Comparison of ENCODE assay signal across 18 mouse cellular contexts in genomic region chr16:21537312-21537711, GRCm38 (mm10).
DNase-seq lines count a peak whose midpoint lies in the region; ATAC-seq and TF ChIP-seq lines count a peak whose summit lies in the region.
"Had no signal": no experiment of that assay in that cellular context is flagged by ENCODE, and none has a peak within 500 bp of the region (broad histone marks: within the 10 kb centered on the region; RNA-seq: fewer than 3 reads in every experiment).

No protein-coding gene starts in this region.

- no peak for TF ChIP-seq RAD21 in MEL (IDR thresholded peaks at IDR 0.05; ENCODE audit: low read depth, low read length)

- intact Hi-C loops in heart, adult 2 months (cut with DNase I): loop anchor here (1.0 to 5.0 kb wide), 2 partner anchors 49 to 190 kb away; no protein-coding TSS in a partner anchor

- H3K36me3 ChIP-seq in heart, adult 2 months (ENCODE audit: control insufficient read depth, insufficient read depth, low read length): no peaks in the 10 kb centered on the region; the same call in 1 of the 2 replicates
- 0 out of 2 replicates have a peak, but pooled peaks cover 3% of the 10 kb centered on the region for H3K36me3 ChIP-seq in liver, postnatal 0 days (replicated peaks; ENCODE audit: insufficient read depth, low read length)
- no peaks in the 10 kb centered on the region for H3K36me3 ChIP-seq in liver, embryonic 12.5 days
- no peaks in the 10 kb centered on the region; a peak in 2 of 4 replicates for H3K36me3 ChIP-seq in MEL (ENCODE audit: control insufficient read depth in 1 of 2, insufficient read depth in 2 of 2, low read length in 2 of 2)
- H3K36me3 ChIP-seq: embryonic facial prominence, embryonic 12.5 days had no signal

- no peak overlapping the region for H3K4me2 ChIP-seq in liver, postnatal 0 days (ENCODE audit: low read depth, low read length)
- H3K4me2 ChIP-seq in liver, embryonic 12.5 days: no peak overlapping the region
- H3K4me2 ChIP-seq: embryonic facial prominence, embryonic 12.5 days; forebrain, embryonic 12.5 days; heart, embryonic 13.5 days; hindbrain, embryonic 15.5 days; limb, embryonic 13.5 days; midbrain, embryonic 15.5 days; neural tube, embryonic 13.5 days had no signal

- H3K4me1 ChIP-seq in heart, adult 2 months (ENCODE audit: control insufficient read depth, insufficient read depth, low read length): no peaks in the 10 kb centered on the region
- H3K4me1 ChIP-seq in liver, postnatal 0 days (ENCODE audit: insufficient read depth): peaks cover 7% of the 10 kb centered on the region; the same call in 1 of the 2 replicates
- H3K4me1 ChIP-seq in liver, embryonic 12.5 days: peaks cover 20% of the 10 kb centered on the region
- no peaks in the 10 kb centered on the region for H3K4me1 ChIP-seq in MEL (ENCODE audit: control insufficient read depth in 1 of 2, insufficient read depth in 2 of 2, low read length in 2 of 2)
- H3K4me1 ChIP-seq: embryonic facial prominence, embryonic 12.5 days; forebrain, embryonic 12.5 days; hindbrain, embryonic 15.5 days; midbrain, embryonic 15.5 days; neural tube, embryonic 13.5 days had no signal

- H3K27ac ChIP-seq in heart, adult 2 months: no peak overlapping the region
- H3K27ac ChIP-seq in liver, postnatal 0 days (ENCODE audit: low read depth): no peak overlapping the region
- H3K27ac ChIP-seq in liver, embryonic 12.5 days: no peak overlapping the region
- H3K27ac ChIP-seq in MEL (ENCODE audit: control insufficient read depth, low read depth, low read length): no peak overlapping the region
- H3K27ac ChIP-seq: embryonic facial prominence, embryonic 12.5 days; forebrain, embryonic 12.5 days; hindbrain, embryonic 15.5 days; midbrain, embryonic 15.5 days; neural tube, embryonic 13.5 days had no signal

- H3K79me2 ChIP-seq in heart, adult 2 months (replicated peaks; ENCODE audit: control insufficient read depth, insufficient read depth, low read length): no peaks in the 10 kb centered on the region
- no peaks in the 10 kb centered on the region for H3K79me2 ChIP-seq in MEL (ENCODE audit: control insufficient read depth, insufficient read depth, low read length, poor library complexity)

- H3K9ac ChIP-seq in heart, adult 2 months (ENCODE audit: low read depth, low read length): no peak overlapping the region
- H3K9ac ChIP-seq in liver, postnatal 0 days (replicated peaks): no peak overlapping the region
- no peak overlapping the region for H3K9ac ChIP-seq in liver, embryonic 12.5 days
- no peak overlapping the region for H3K9ac ChIP-seq in MEL (ENCODE audit: control insufficient read depth, low read depth, low read length, poor library complexity, severe bottlenecking)
- H3K9ac ChIP-seq: embryonic facial prominence, embryonic 12.5 days; forebrain, embryonic 12.5 days; heart, embryonic 13.5 days; hindbrain, embryonic 15.5 days; limb, embryonic 13.5 days; midbrain, embryonic 15.5 days; neural tube, embryonic 13.5 days had no signal

- H3K9me3 ChIP-seq in liver, postnatal 0 days (ENCODE audit: low read length): no peaks in the 10 kb centered on the region
- H3K9me3 ChIP-seq in liver, embryonic 12.5 days (replicated peaks): no peaks in the 10 kb centered on the region
- H3K9me3 ChIP-seq in MEL (replicated peaks; ENCODE audit: insufficient read depth, low read length): no peaks in the 10 kb centered on the region
- H3K9me3 ChIP-seq: embryonic facial prominence, embryonic 12.5 days; forebrain, embryonic 12.5 days; heart, embryonic 13.5 days; hindbrain, embryonic 15.5 days; limb, embryonic 13.5 days; midbrain, embryonic 15.5 days; neural tube, embryonic 13.5 days had no signal

- H3K4me3 ChIP-seq in heart, adult 2 months: no peak overlapping the region
- H3K4me3 ChIP-seq in liver, postnatal 0 days (ENCODE audit: low read depth, low read length): no peak overlapping the region
- H3K4me3 ChIP-seq in liver, embryonic 12.5 days: no peak overlapping the region
- no peak overlapping the region for H3K4me3 ChIP-seq in MEL (ENCODE audit: control insufficient read depth in 1 of 2, insufficient read depth in 1 of 2, low read depth in 2 of 2, low read length in 2 of 2)
- H3K4me3 ChIP-seq: embryonic facial prominence, embryonic 12.5 days; forebrain, embryonic 12.5 days; heart, embryonic 13.5 days; hindbrain, embryonic 15.5 days; limb, embryonic 13.5 days; midbrain, embryonic 15.5 days; neural tube, embryonic 13.5 days had no signal

- TF ChIP-seq POLR2A in heart, adult 2 months (IDR thresholded peaks at IDR 0.05; ENCODE audit: insufficient read depth, low read depth, low read length): no peak
- no peak for TF ChIP-seq POLR2A in MEL (IDR thresholded peaks at IDR 0.05; ENCODE audit: control insufficient read depth in 1 of 2, insufficient read depth in 1 of 2, low read depth in 1 of 2, low read length in 2 of 2, poor library complexity in 1 of 2)

- no peaks in the 10 kb centered on the region for H3K27me3 ChIP-seq in heart, adult 2 months (ENCODE audit: control insufficient read depth, insufficient read depth, low read length)
- H3K27me3 ChIP-seq in liver, postnatal 0 days (ENCODE audit: insufficient read depth, low read length): no peaks in the 10 kb centered on the region
- H3K27me3 ChIP-seq in liver, embryonic 12.5 days (replicated peaks): no peaks in the 10 kb centered on the region
- H3K27me3 ChIP-seq in MEL (ENCODE audit: control insufficient read depth in 1 of 2, insufficient read depth in 2 of 2, low read length in 2 of 2): no peaks in the 10 kb centered on the region
- H3K27me3 ChIP-seq: embryonic facial prominence, embryonic 12.5 days; forebrain, embryonic 12.5 days; heart, embryonic 13.5 days; hindbrain, embryonic 15.5 days; limb, embryonic 13.5 days; midbrain, embryonic 15.5 days; neural tube, embryonic 13.5 days had no signal

- no peak for ATAC-seq in liver, postnatal 0 days
- no peak for ATAC-seq in liver, embryonic 12.5 days
- no peak for ATAC-seq in granulocyte monocyte progenitor cell, adult 5-6 weeks (replicated peaks; ENCODE audit: poor library complexity, severe bottlenecking)
- ATAC-seq: midbrain, embryonic 15.5 days had no signal

- no peak for TF ChIP-seq EP300 in heart, adult 2 months (IDR thresholded peaks at IDR 0.05; ENCODE audit: insufficient read depth, low read depth, low read length)
- no peak for TF ChIP-seq EP300 in liver, postnatal 0 days (IDR thresholded peaks at IDR 0.05; ENCODE audit: low read depth)
- TF ChIP-seq EP300 in MEL (IDR thresholded peaks at IDR 0.05; ENCODE audit: low read depth in 1 of 2, low read length in 2 of 2): no peak

- WGBS in heart, adult 2 months: 77% methylated on average over 3 of the region's 3 CpGs
- 64% methylated on average over 3 of the region's 3 CpGs for WGBS in liver, postnatal 0 days (ENCODE audit: insufficient replicate concordance)
- 58% methylated on average over 3 of the region's 3 CpGs for WGBS in liver, embryonic 12.5 days (ENCODE audit: insufficient replicate concordance)

- no peak for DNase-seq in heart, adult 2 months
- DNase-seq in heart, postnatal 4 days: no peak
- no peak for DNase-seq in liver, postnatal 0 days
- DNase-seq in MEL (ENCODE audit: low read depth, low spot score): peak; percentile 17
- DNase-seq in retina, embryonic 14.5 days (ENCODE audit: low spot score): peak; percentile 58
- no peak for DNase-seq in T-cell, adult 2 months (ENCODE audit: low spot score)
- DNase-seq: cerebellum, adult 11-12 months; lung, postnatal 36 days; thymus, postnatal 36 days had no signal

- peak; percentile 42 for TF ChIP-seq CTCF in heart, adult 2 months (IDR thresholded peaks at IDR 0.05)
- TF ChIP-seq CTCF in liver, postnatal 0 days (IDR thresholded peaks at IDR 0.05; ENCODE audit: low read depth): peak; percentile 37
- peak; percentile 3 to 40 (median 18); a peak in 4 of 6 replicates for TF ChIP-seq CTCF in MEL (IDR thresholded peaks at IDR 0.05 in 2 of 3, conservative IDR thresholded peaks at IDR 0.05 in 1 of 3; ENCODE audit: control insufficient read depth in 1 of 3, insufficient read depth in 1 of 3, low read depth in 2 of 3, low read length in 3 of 3, poor library complexity in 1 of 3, severe bottlenecking in 1 of 3)

TF ChIP-seq in MEL, 35 proteins besides CTCF, POLR2A, EP300 and RAD21:
- TF ChIP-seq USF2 (IDR thresholded peaks at IDR 0.05; ENCODE audit: borderline replicate concordance in 1 of 2, insufficient read depth in 1 of 2, low read depth in 1 of 2, low read length in 2 of 2) (no peak), JUND (IDR thresholded peaks at IDR 0.05; ENCODE audit: low read depth, low read length) (peak; percentile 60; the same call in 1 of the 2 replicates), SMC3 (IDR thresholded peaks at IDR 0.05; ENCODE audit: low read depth, low read length) (peak; percentile 18; the same call in 1 of the 2 replicates)

Comparison
In these comparisons a context has a peak if more than half of its experiments do, and no peak if none do; other contexts are left out.
1. DNase-seq: peak in MEL (single experiment) and retina, embryonic 14.5 days (single experiment); none in heart, adult 2 months (0 of 2), heart, postnatal 4 days (single experiment), liver, postnatal 0 days (single experiment) and T-cell, adult 2 months (single experiment).
2. Peak in every context shown above with its lines, with median percentiles within 50 percentile points of each other: CTCF ChIP-seq.